Mouse (Mus musculus): Measurements from ENCODE around the gene Zbtb34. TPM values are rescaled to one million over a fixed set of nuclear protein-coding genes. Genes with fewer than 3 reads are reported as not detected.

Zbtb34 gene
- polyA plus RNA-seq, 1 experiment from 2014 or later: 4.5 TPM

GRCm38 (mm10) chr2:33436035-33436580 is 5.0 kb upstream of the Zbtb34 start:
- Histone ChIP-seq H3K27ac (replicated peaks in 1 of 2; ENCODE audit: control insufficient read depth in 1 of 2, insufficient read depth in 1 of 2, low read depth in 2 of 2, low read length in 2 of 2) (no peak overlapping the region), H3K4me3 (ENCODE audit: control insufficient read depth in 1 of 2, insufficient read depth in 1 of 2, low read depth in 1 of 2, low read length in 2 of 2) (peak overlapping the region in 1 of 2 experiments; percentile 4; a peak in 1 of 4 replicates), H3K36me3 (ENCODE audit: control insufficient read depth, insufficient read depth, low read length) (no peaks in the 10 kb centered on the region), H3K9ac (ENCODE audit: low read length) (peak overlapping the region; percentile 62), H3K27me3 (ENCODE audit: control insufficient read depth, insufficient read depth, low read length) (no peaks in the 10 kb centered on the region), H3K9me3 (ENCODE audit: control insufficient read depth, low read length) (no peaks in the 10 kb centered on the region), H3K4me2 (ENCODE audit: low read length) (peak overlapping the region; percentile 59), H3K4me1 (ENCODE audit: control insufficient read depth in 2 of 2, insufficient read depth in 2 of 2, low read length in 2 of 2) (peaks cover 12 to 22% of the 10 kb centered on the region in 2 experiments; a peak in 3 of 4 replicates)
- ATAC-seq (ENCODE audit: insufficient number of reproducible peaks, insufficient read depth, low FRiP score, low read depth): no peak
- 7% methylated on average over 16 of the region's 16 CpGs for WGBS

- no peak overlapping the region for H3K9ac ChIP-seq (ENCODE audit: low read length)
- WGBS: 52% methylated on average over 8 of the region's 8 CpGs
- no peak overlapping the region for H3K27ac ChIP-seq (replicated peaks in 1 of 2; ENCODE audit: control insufficient read depth in 1 of 2, insufficient read depth in 1 of 2, low read depth in 2 of 2, low read length in 2 of 2)
- H3K4me3 ChIP-seq (ENCODE audit: control insufficient read depth in 1 of 2, insufficient read depth in 1 of 2, low read depth in 1 of 2, low read length in 2 of 2): no peak overlapping the region
- H3K9me3 ChIP-seq (ENCODE audit: control insufficient read depth, low read length): no peaks in the 10 kb centered on the region
- no peak for ATAC-seq (ENCODE audit: insufficient number of reproducible peaks, insufficient read depth, low FRiP score, low read depth)
- peaks cover 11 to 24% of the 10 kb centered on the region in 2 experiments; a peak in 3 of 4 replicates for H3K4me1 ChIP-seq (ENCODE audit: control insufficient read depth in 2 of 2, insufficient read depth in 2 of 2, low read length in 2 of 2)
- peak overlapping the region; percentile 59; the same call in 1 of the 2 replicates for H3K4me2 ChIP-seq (ENCODE audit: low read length)
- no peaks in the 10 kb centered on the region for H3K36me3 ChIP-seq (ENCODE audit: control insufficient read depth, insufficient read depth, low read length)
- no peaks in the 10 kb centered on the region for H3K27me3 ChIP-seq (ENCODE audit: control insufficient read depth, insufficient read depth, low read length)
Observed at GRCm38 (mm10) chr2:33435036-33435650, 4.0 kb upstream of the Zbtb34 start.

- WGBS: 55% methylated on average over 5 of the region's 5 CpGs
- no peaks in the 10 kb centered on the region for H3K9me3 ChIP-seq (ENCODE audit: control insufficient read depth, low read length)
- no peak overlapping the region for H3K4me3 ChIP-seq (ENCODE audit: control insufficient read depth in 1 of 2, insufficient read depth in 1 of 2, low read depth in 1 of 2, low read length in 2 of 2)
- no peak overlapping the region for H3K27ac ChIP-seq (replicated peaks in 1 of 2; ENCODE audit: control insufficient read depth in 1 of 2, insufficient read depth in 1 of 2, low read depth in 2 of 2, low read length in 2 of 2)
- no peak overlapping the region for H3K4me2 ChIP-seq (ENCODE audit: low read length)
- H3K27me3 ChIP-seq (ENCODE audit: control insufficient read depth, insufficient read depth, low read length): no peaks in the 10 kb centered on the region
- no peak overlapping the region for H3K9ac ChIP-seq (ENCODE audit: low read length)
- H3K36me3 ChIP-seq (ENCODE audit: control insufficient read depth, insufficient read depth, low read length): peaks cover 5% of the 10 kb centered on the region; the same call in 1 of the 2 replicates
- H3K4me1 ChIP-seq (ENCODE audit: control insufficient read depth in 2 of 2, insufficient read depth in 2 of 2, low read length in 2 of 2): peaks cover 9 to 31% of the 10 kb centered on the region in 2 experiments
- no peak for ATAC-seq (ENCODE audit: insufficient number of reproducible peaks, insufficient read depth, low FRiP score, low read depth)
Observed at GRCm38 (mm10) chr2:33432877-33433276, 1.8 kb upstream of the Zbtb34 start.

- 17% methylated on average over 13 of the region's 13 CpGs for WGBS
- Histone ChIP-seq H3K36me3 (ENCODE audit: control insufficient read depth, insufficient read depth, low read length) (peaks cover 26% of the 10 kb centered on the region), H3K9ac (ENCODE audit: low read length) (peak overlapping the region; percentile 97), H3K4me1 (ENCODE audit: control insufficient read depth in 2 of 2, insufficient read depth in 2 of 2, low read length in 2 of 2) (peaks cover 6 to 17% of the 10 kb centered on the region in 2 experiments), H3K4me2 (ENCODE audit: low read length) (peak overlapping the region; percentile 90), H3K4me3 (ENCODE audit: control insufficient read depth in 1 of 2, insufficient read depth in 1 of 2, low read depth in 1 of 2, low read length in 2 of 2) (peak overlapping the region; percentile 96 to 98), H3K27ac (replicated peaks in 1 of 2; ENCODE audit: control insufficient read depth in 1 of 2, insufficient read depth in 1 of 2, low read depth in 2 of 2, low read length in 2 of 2) (peak overlapping the region; percentile 75 to 76), H3K9me3 (ENCODE audit: control insufficient read depth, low read length) (no peaks in the 10 kb centered on the region), H3K27me3 (ENCODE audit: control insufficient read depth, insufficient read depth, low read length) (no peaks in the 10 kb centered on the region)
- ATAC-seq (ENCODE audit: insufficient number of reproducible peaks, insufficient read depth, low FRiP score, low read depth): no peak
Observed at GRCm38 (mm10) chr2:33430081-33430770, 898 bp downstream of the Zbtb34 start.

- H3K27ac ChIP-seq (replicated peaks in 1 of 2; ENCODE audit: control insufficient read depth in 1 of 2, insufficient read depth in 1 of 2, low read depth in 2 of 2, low read length in 2 of 2): peak overlapping the region; percentile 75 to 76
- no peak for ATAC-seq (ENCODE audit: insufficient number of reproducible peaks, insufficient read depth, low FRiP score, low read depth)
- H3K9ac ChIP-seq (ENCODE audit: low read length): peak overlapping the region; percentile 97
- H3K4me1 ChIP-seq (ENCODE audit: control insufficient read depth in 2 of 2, insufficient read depth in 2 of 2, low read length in 2 of 2): peaks cover 6 to 16% of the 10 kb centered on the region in 2 experiments
- WGBS: 46% methylated on average over 6 of the region's 6 CpGs
- no peaks in the 10 kb centered on the region for H3K9me3 ChIP-seq (ENCODE audit: control insufficient read depth, low read length)
- peak overlapping the region; percentile 90 for H3K4me2 ChIP-seq (ENCODE audit: low read length)
- H3K27me3 ChIP-seq (ENCODE audit: control insufficient read depth, insufficient read depth, low read length): no peaks in the 10 kb centered on the region
- peaks cover 33% of the 10 kb centered on the region for H3K36me3 ChIP-seq (ENCODE audit: control insufficient read depth, insufficient read depth, low read length)
- peak overlapping the region; percentile 96 to 98 for H3K4me3 ChIP-seq (ENCODE audit: control insufficient read depth in 1 of 2, insufficient read depth in 1 of 2, low read depth in 1 of 2, low read length in 2 of 2)
Observed at GRCm38 (mm10) chr2:33429339-33429738, 1.8 kb downstream of the Zbtb34 start.

- H3K4me2 ChIP-seq (ENCODE audit: low read length): no peak overlapping the region
- H3K27me3 ChIP-seq (ENCODE audit: control insufficient read depth, insufficient read depth, low read length): no peaks in the 10 kb centered on the region
- H3K4me3 ChIP-seq (ENCODE audit: control insufficient read depth in 1 of 2, insufficient read depth in 1 of 2, low read depth in 1 of 2, low read length in 2 of 2): no peak overlapping the region
- ATAC-seq (ENCODE audit: insufficient number of reproducible peaks, insufficient read depth, low FRiP score, low read depth): no peak
- H3K9me3 ChIP-seq (ENCODE audit: control insufficient read depth, low read length): no peaks in the 10 kb centered on the region
- H3K27ac ChIP-seq (replicated peaks in 1 of 2; ENCODE audit: control insufficient read depth in 1 of 2, insufficient read depth in 1 of 2, low read depth in 2 of 2, low read length in 2 of 2): no peak overlapping the region
- H3K9ac ChIP-seq (ENCODE audit: low read length): no peak overlapping the region
- 82% methylated on average over 10 of the region's 10 CpGs for WGBS
- peaks cover 52% of the 10 kb centered on the region for H3K36me3 ChIP-seq (ENCODE audit: control insufficient read depth, insufficient read depth, low read length)
- peaks cover 6 to 16% of the 10 kb centered on the region in 2 experiments for H3K4me1 ChIP-seq (ENCODE audit: control insufficient read depth in 2 of 2, insufficient read depth in 2 of 2, low read length in 2 of 2)
Observed at GRCm38 (mm10) chr2:33426640-33427398, 4.3 kb downstream of the Zbtb34 start.

GRCm38 (mm10) chr2:33417454-33417853 is 13.7 kb downstream of the Zbtb34 start:
- H3K4me1 ChIP-seq (ENCODE audit: control insufficient read depth in 2 of 2, insufficient read depth in 2 of 2, low read length in 2 of 2): peaks cover 2 to 10% of the 10 kb centered on the region in 2 experiments; a peak in 1 of 4 replicates
- no peak overlapping the region for H3K4me3 ChIP-seq (ENCODE audit: control insufficient read depth in 1 of 2, insufficient read depth in 1 of 2, low read depth in 1 of 2, low read length in 2 of 2)
- H3K9me3 ChIP-seq (ENCODE audit: control insufficient read depth, low read length): no peaks in the 10 kb centered on the region
- no peaks in the 10 kb centered on the region for H3K27me3 ChIP-seq (ENCODE audit: control insufficient read depth, insufficient read depth, low read length)
- peaks cover 45% of the 10 kb centered on the region for H3K36me3 ChIP-seq (ENCODE audit: control insufficient read depth, insufficient read depth, low read length)
- H3K4me2 ChIP-seq (ENCODE audit: low read length): no peak overlapping the region
- ATAC-seq (ENCODE audit: insufficient number of reproducible peaks, insufficient read depth, low FRiP score, low read depth): no peak
- no peak overlapping the region for H3K9ac ChIP-seq (ENCODE audit: low read length)
- 46% methylated on average over 4 of the region's 4 CpGs for WGBS
- no peak overlapping the region for H3K27ac ChIP-seq (replicated peaks in 1 of 2; ENCODE audit: control insufficient read depth in 1 of 2, insufficient read depth in 1 of 2, low read depth in 2 of 2, low read length in 2 of 2)
